Mouse (Mus musculus) CH12.LX (cell line): ENCODE measurements at regions not wholly inside any gene's neighbourhood (a gene's known extent, or its start where the extent isn't known, plus 50 kb on each side); places are given as distances from the start of the nearest gene placed in this dataset.

Source experiments
- BHLHE40 ChIP-seq: IDR thresholded peaks from 2 replicates; pipeline ENCODE4 v1.6.1; 2011; ENCODE audit warnings: mild to moderate bottlenecking, low read depth, low read length, improper control_type of control experiment
- CTCF ChIP-seq, 2 experiments: IDR thresholded peaks in 1 of 2; conservative IDR thresholded peaks in 1 of 2; 2 replicates each; pipeline ENCODE4 v1.5.1; 2011 to 2012; ENCODE audit warnings: low read depth in 2 of 2, low read length in 2 of 2, improper control_type of control experiment in 1 of 2, inconsistent platforms in 1 of 2, mild to moderate bottlenecking in 1 of 2, moderate library complexity in 1 of 2
- ELF1 ChIP-seq: IDR thresholded peaks from 2 replicates; pipeline ENCODE4 v1.6.1; 2014; ENCODE audit warnings: low read depth, mild to moderate bottlenecking, inconsistent platforms, low read length, improper control_type of control experiment
- GABPA ChIP-seq: IDR thresholded peaks from 2 replicates; pipeline ENCODE4 v1.6.1; 2012; ENCODE audit warnings: low read depth, low read length, improper control_type of control experiment, inconsistent platforms; ENCODE audit not compliant: insufficient replicate concordance
- KAT2A ChIP-seq: IDR thresholded peaks from 2 replicates; pipeline ENCODE4 v1.6.1; 2012; ENCODE audit warnings: low read length, improper control_type of control experiment, inconsistent platforms; ENCODE audit not compliant: insufficient replicate concordance
- MAX ChIP-seq: IDR thresholded peaks from 2 replicates; pipeline ENCODE4 v1.6.1; 2011; ENCODE audit warnings: low read length, improper control_type of control experiment
- POLR2A ChIP-seq: IDR thresholded peaks from 2 replicates; pipeline ENCODE4 v1.6.1; 2011; ENCODE audit warnings: low read depth, mild to moderate bottlenecking, improper control_type of control experiment, low read length
- SMC3 ChIP-seq: IDR thresholded peaks from 2 replicates; pipeline ENCODE4 v1.6.1; 2011; ENCODE audit warnings: low read depth, low read length, improper control_type of control experiment
- TCF12 ChIP-seq: IDR thresholded peaks from 2 replicates; pipeline ENCODE4 v1.6.1; 2014; ENCODE audit warnings: low read depth, mild to moderate bottlenecking, inconsistent platforms, low read length, improper control_type of control experiment
- ZMIZ1 ChIP-seq: IDR thresholded peaks from 2 replicates; pipeline ENCODE4 v1.6.1; 2012; ENCODE audit warnings: low read depth, mild to moderate bottlenecking, inconsistent platforms, low read length, improper control_type of control experiment

GRCm38 (mm10) chr11:17870690-17871089 is 83.0 kb downstream of the Etaa1 start:
- no peak for TF ChIP-seq CTCF (conservative IDR thresholded peaks at IDR 0.05 in 1 of 2, IDR thresholded peaks at IDR 0.05 in 1 of 2; ENCODE audit: low read depth in 2 of 2, low read length in 2 of 2)
- no peak for TF ChIP-seq SMC3
- no peak for TF ChIP-seq TCF12
- no peak for TF ChIP-seq POLR2A
- no peak for TF ChIP-seq ELF1
- no peak for TF ChIP-seq ZMIZ1
- TF ChIP-seq MAX, result no peak
- no peak for TF ChIP-seq BHLHE40
- no peak for TF ChIP-seq GABPA
- no peak for TF ChIP-seq KAT2A
